Mouse (Mus musculus) ES-Bruce4 (cell line): ENCODE measurements around the gene Akna.

Source experiments
- CTCF ChIP-seq: IDR thresholded peaks from one replicate; pipeline ENCODE4 v1.8.1; 2011; ENCODE audit warnings: low read depth, low read length
- POLR2A ChIP-seq: IDR thresholded peaks from one replicate; pipeline ENCODE4 v1.8.1; 2011; ENCODE audit warnings: low read length; ENCODE audit not compliant: insufficient read depth

DNA sequence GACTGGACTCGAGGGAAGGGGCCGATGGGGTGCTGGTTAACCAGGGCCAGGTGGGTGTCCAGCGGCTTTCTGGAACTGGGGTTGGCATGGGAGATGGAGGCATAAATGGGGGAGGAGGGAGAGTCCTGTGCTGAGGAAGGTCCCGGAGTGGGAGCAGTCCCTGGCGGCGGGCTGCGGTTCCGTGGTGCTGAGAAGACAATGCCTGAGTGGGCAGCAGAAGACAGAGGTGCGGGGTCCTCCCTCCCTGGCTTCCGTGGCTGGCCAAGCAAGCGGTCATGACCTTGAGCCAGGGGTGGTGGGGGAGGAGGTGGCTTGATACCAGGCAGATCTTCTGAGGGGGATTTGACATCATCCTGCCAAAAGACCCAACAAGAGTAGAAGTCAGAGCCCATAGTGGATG is 15.1 kb upstream of the Akna start:
- TF ChIP-seq CTCF: no peak
- no peak for TF ChIP-seq POLR2A
